27 mouse cellular contexts compared by ENCODE assay signal in the genomic region with DNA sequence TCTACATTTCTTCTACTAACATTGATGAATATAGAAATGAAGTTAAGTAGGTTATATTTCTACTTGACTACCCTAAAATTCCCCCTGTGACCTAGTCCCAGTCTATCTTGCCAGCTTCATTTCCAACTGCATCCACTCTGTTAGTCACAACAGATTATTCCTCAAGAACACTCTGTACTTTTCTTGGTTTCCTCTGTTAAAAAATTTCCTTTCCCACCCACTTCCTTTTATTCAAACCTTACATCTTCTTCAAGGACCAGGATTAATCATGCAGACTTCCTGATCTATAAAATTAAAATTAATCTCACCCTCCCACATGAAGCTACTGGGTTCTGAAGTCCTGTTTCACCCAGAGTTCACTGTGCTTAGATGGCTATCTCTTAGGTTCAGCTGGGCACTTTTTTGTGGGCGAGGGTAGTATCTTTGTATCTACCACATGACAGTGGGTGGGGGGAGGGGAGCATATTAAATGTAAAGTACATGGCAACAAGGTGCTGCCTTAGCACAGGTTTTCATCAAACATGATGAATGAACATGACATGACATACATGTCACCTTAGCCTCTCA. TPM values are rescaled to one million over a fixed set of nuclear protein-coding genes. Genes with fewer than 3 reads are reported as not detected.
DNase-seq lines count a peak whose midpoint lies in the region; ATAC-seq and TF ChIP-seq lines count a peak whose summit lies in the region.
"Had no signal": no experiment of that assay in that cellular context is flagged by ENCODE, and none has a peak within 500 bp of the region (broad histone marks: within the 10 kb centered on the region; RNA-seq: fewer than 3 reads in every experiment).

No protein-coding gene starts in this region.

- DNase-seq in kidney, adult 2 months = peak; percentile 23
- no peak for DNase-seq in kidney, adult 18-20 months
- peak; percentile 71 for DNase-seq in 416B (ENCODE audit: low read depth)
- peak; percentile 26 for DNase-seq in CD4-positive helper T cell, adult 2 months (ENCODE audit: low read depth, low spot score)
- DNase-seq in midbrain, embryonic 11.5 days (ENCODE audit: low spot score, missing footprints) = no peak
- no peak for DNase-seq in embryo, embryonic 10.5 days (ENCODE audit: low spot score)
- DNase-seq: adrenal gland, adult 8-10 months; cerebellum, adult 18-20 months; cerebellum, postnatal 10 days; gastrocnemius, postnatal 14 days; heart, adult 11 months; heart, postnatal 14 days; kidney, adult 11 months; left cerebral cortex, postnatal 4 days; liver, postnatal 0 days; lung, postnatal 4 days; retina, postnatal 1 day; right cerebral cortex, postnatal 14 days had no signal

- WGBS in kidney, adult 2 months = 73% methylated on average over 1 of the region's 1 CpGs
- WGBS in midbrain, embryonic 11.5 days = 80% methylated on average over 1 of the region's 1 CpGs
- WGBS in midbrain, embryonic 16.5 days = 83% methylated on average over 1 of the region's 1 CpGs

- H3K36me3 ChIP-seq in kidney, adult 2 months (ENCODE audit: control insufficient read depth, insufficient read depth, low read length) = peaks cover 2% of the 10 kb centered on the region; the same call in 1 of the 2 replicates
- H3K36me3 ChIP-seq in midbrain, embryonic 11.5 days (ENCODE audit: control insufficient read depth, insufficient read depth, low read length) = no peaks in the 10 kb centered on the region
- H3K36me3 ChIP-seq in midbrain, embryonic 16.5 days (ENCODE audit: control insufficient read depth, insufficient read depth, low read length) = 0 out of 2 replicates have a peak, but pooled peaks cover 2% of the 10 kb centered on the region
- H3K36me3 ChIP-seq: embryonic facial prominence, embryonic 15.5 days had no signal

- H3K4me3 ChIP-seq in kidney, adult 2 months (ENCODE audit: insufficient read depth, low read depth, low read length) = no peak overlapping the region
- H3K4me3 ChIP-seq in midbrain, embryonic 11.5 days (ENCODE audit: low read depth, low read length) = no peak overlapping the region
- no peak overlapping the region for H3K4me3 ChIP-seq in midbrain, embryonic 16.5 days (ENCODE audit: low read depth, low read length)
- H3K4me3 ChIP-seq: embryonic facial prominence, embryonic 15.5 days; forebrain, embryonic 12.5 days; heart, embryonic 12.5 days; hindbrain, embryonic 13.5 days; liver, embryonic 12.5 days; megakaryocyte, embryonic 14.5 days; midbrain, embryonic 13.5 days had no signal

- H3K4me1 ChIP-seq in kidney, adult 2 months (ENCODE audit: control insufficient read depth, insufficient read depth, low read length) = no peaks in the 10 kb centered on the region
- H3K4me1 ChIP-seq in midbrain, embryonic 11.5 days (ENCODE audit: control insufficient read depth, insufficient read depth, low read length) = no peaks in the 10 kb centered on the region
- H3K4me1 ChIP-seq in midbrain, embryonic 16.5 days (ENCODE audit: control insufficient read depth, insufficient read depth, low read length) = no peaks in the 10 kb centered on the region
- H3K4me1 ChIP-seq: embryonic facial prominence, embryonic 15.5 days; forebrain, embryonic 12.5 days; heart, embryonic 12.5 days; hindbrain, embryonic 13.5 days; midbrain, embryonic 13.5 days had no signal

- H3K4me2 ChIP-seq in midbrain, embryonic 11.5 days = no peak overlapping the region
- H3K4me2 ChIP-seq in midbrain, embryonic 16.5 days (ENCODE audit: low read length) = no peak overlapping the region
- H3K4me2 ChIP-seq: embryonic facial prominence, embryonic 15.5 days; forebrain, embryonic 12.5 days; heart, embryonic 12.5 days; hindbrain, embryonic 13.5 days; liver, embryonic 12.5 days; midbrain, embryonic 13.5 days had no signal

- no peak for TF ChIP-seq CTCF in kidney, adult 2 months (conservative IDR thresholded peaks at IDR 0.05; ENCODE audit: insufficient read depth, insufficient read length, low read depth, low read length)

- no peak overlapping the region for H3K9ac ChIP-seq in midbrain, embryonic 11.5 days (ENCODE audit: low read length)
- no peak overlapping the region for H3K9ac ChIP-seq in midbrain, embryonic 16.5 days (ENCODE audit: low read depth, low read length)
- H3K9ac ChIP-seq: embryonic facial prominence, embryonic 15.5 days; forebrain, embryonic 12.5 days; heart, embryonic 12.5 days; hindbrain, embryonic 13.5 days; liver, embryonic 12.5 days; liver, postnatal 0 days; midbrain, embryonic 13.5 days had no signal

- H3K27me3 ChIP-seq in kidney, adult 2 months (replicated peaks; ENCODE audit: control insufficient read depth, insufficient read depth, low read length) = no peaks in the 10 kb centered on the region
- H3K27me3 ChIP-seq in midbrain, embryonic 11.5 days (ENCODE audit: control insufficient read depth, insufficient read depth, low read length) = no peaks in the 10 kb centered on the region
- no peaks in the 10 kb centered on the region for H3K27me3 ChIP-seq in midbrain, embryonic 16.5 days (ENCODE audit: control insufficient read depth, insufficient read depth, low read depth, low read length)
- H3K27me3 ChIP-seq: embryonic facial prominence, embryonic 15.5 days; forebrain, embryonic 12.5 days; heart, embryonic 12.5 days; hindbrain, embryonic 13.5 days; liver, embryonic 12.5 days; megakaryocyte, embryonic 14.5 days; midbrain, embryonic 13.5 days had no signal

- no peak for TF ChIP-seq POLR2A in kidney, adult 2 months (IDR thresholded peaks at IDR 0.05; ENCODE audit: low read depth, low read length)

- no peaks in the 10 kb centered on the region for H3K9me3 ChIP-seq in midbrain, embryonic 11.5 days (ENCODE audit: control insufficient read depth, low read length)
- H3K9me3 ChIP-seq in midbrain, embryonic 16.5 days (replicated peaks; ENCODE audit: control insufficient read depth, low read length, poor library complexity, severe bottlenecking) = no peaks in the 10 kb centered on the region
- H3K9me3 ChIP-seq: embryonic facial prominence, embryonic 15.5 days; liver, embryonic 12.5 days had no signal

- H3K27ac ChIP-seq in kidney, adult 2 months (ENCODE audit: insufficient read depth, low read depth, low read length) = no peak overlapping the region
- H3K27ac ChIP-seq in midbrain, embryonic 11.5 days (ENCODE audit: low read depth, low read length) = no peak overlapping the region
- H3K27ac ChIP-seq in midbrain, embryonic 16.5 days (ENCODE audit: low read length) = no peak overlapping the region
- H3K27ac ChIP-seq: embryonic facial prominence, embryonic 15.5 days; forebrain, embryonic 12.5 days; hindbrain, embryonic 13.5 days; liver, embryonic 12.5 days; midbrain, embryonic 13.5 days had no signal

- peak; percentile 72 for ATAC-seq in activated CD4-positive, CD25-positive, alpha-beta regulatory T cell, adult 4 months
- ATAC-seq in midbrain, embryonic 11.5 days (ENCODE audit: low FRiP score) = no peak
- ATAC-seq in midbrain, embryonic 16.5 days = no peak
- ATAC-seq: liver, embryonic 12.5 days; liver, postnatal 0 days; midbrain, embryonic 13.5 days had no signal

RNA-seq across cellular contexts. Expression of a gene that starts 13.1 kb away (rescaled TPM):
- 11.9 and 14.0 TPM in 2 replicates for polyA plus RNA-seq in kidney, adult 2 months (2012; rRNA removed)
- polyA plus RNA-seq in activated CD4-positive, CD25-positive, alpha-beta regulatory T cell, adult 4 months (2017; shearing (Covaris generic)) = 10 to 100 TPM; 14.8 to 17.9 TPM
- polyA plus RNA-seq in midbrain, embryonic 11.5 days (2014; fragmentation: Nextera tagmentation; extraction: Ambion mirVana) = 22.4 and 25.9 TPM in 2 replicates
- polyA plus RNA-seq in midbrain, embryonic 16.5 days (2015; fragmentation: Nextera tagmentation; extraction: Ambion mirVana) = 15.5 and 18.8 TPM in 2 replicates

RNA-seq across cellular contexts. Expression of a gene that starts 37.8 kb away (rescaled TPM):
- polyA plus RNA-seq in kidney, adult 2 months (2012; rRNA removed) = 2.5 and 4.3 TPM in 2 replicates
- polyA plus RNA-seq in activated CD4-positive, CD25-positive, alpha-beta regulatory T cell, adult 4 months (2017; shearing (Covaris generic)) = 10 to 100 TPM; 30.6 to 31.8 TPM
- 30.7 and 32.1 TPM in 2 replicates for polyA plus RNA-seq in midbrain, embryonic 11.5 days (2014; fragmentation: Nextera tagmentation; extraction: Ambion mirVana)
- polyA plus RNA-seq in midbrain, embryonic 16.5 days (2015; fragmentation: Nextera tagmentation; extraction: Ambion mirVana) = 23.7 and 27.7 TPM in 2 replicates

Comparison
In these comparisons a context has a peak if more than half of its experiments do, and no peak if none do; other contexts are left out.
1. DNase-seq: peak in kidney, adult 2 months (single experiment), 416B (single experiment) and CD4-positive helper T cell, adult 2 months (single experiment); none in kidney, adult 18-20 months (single experiment), midbrain, embryonic 11.5 days (single experiment) and embryo, embryonic 10.5 days (single experiment).